In genomic region chr11:62820059-62820541, GRCm38 (mm10) we compare ENCODE assay signal across 8 mouse cellular contexts. TPM values are rescaled to one million over a fixed set of nuclear protein-coding genes. Genes with fewer than 3 reads are reported as not detected.
DNase-seq lines count a peak whose midpoint lies in the region; ATAC-seq and TF ChIP-seq lines count a peak whose summit lies in the region.

TSS of gene Trim16 (plus strand) at chr11:62820231.

- H3K36me3 ChIP-seq in forebrain, postnatal 0 days (ENCODE audit: insufficient read depth) = no peaks in the 10 kb centered on the region
- H3K36me3 ChIP-seq in lung, embryonic 15.5 days = no peaks in the 10 kb centered on the region
- H3K36me3 ChIP-seq in thymus, adult 2 months (ENCODE audit: control insufficient read depth, insufficient read depth, low read length) = no peaks in the 10 kb centered on the region

- ATAC-seq in forebrain, postnatal 0 days = peak; percentile 91
- ATAC-seq in lung, embryonic 15.5 days (ENCODE audit: borderline replicate concordance, extremely low read depth, low FRiP score, low TSS enrichment) = peak; percentile 89

- peak within 1 kb of the TSS; percentile 71 for H3K4me2 ChIP-seq in forebrain, postnatal 0 days (ENCODE audit: low read depth)
- H3K4me2 ChIP-seq in lung, embryonic 15.5 days = peak within 1 kb of the TSS; percentile 79

- TF ChIP-seq CTCF in forebrain, postnatal 0 days (IDR thresholded peaks at IDR 0.05; ENCODE audit: low read depth) = no peak
- TF ChIP-seq CTCF in olfactory bulb, adult 2 months (IDR thresholded peaks at IDR 0.05; ENCODE audit: insufficient read depth, low read depth, low read length) = no peak
- TF ChIP-seq CTCF in thymus, adult 2 months (IDR thresholded peaks at IDR 0.05; ENCODE audit: borderline replicate concordance, control insufficient read depth, extremely low read depth, insufficient read depth, low read length, poor library complexity) = no peak

- intact Hi-C loops in heart, postnatal 36 days (cut with DNase I) = loop anchor here (2.0 to 5.0 kb wide), 3 partner anchors 27 to 317 kb away; partner anchors contain the start of genes Fbxw10 and Tvp23b

- peak within 1 kb of the TSS; percentile 41 for H3K4me3 ChIP-seq in forebrain, postnatal 0 days (ENCODE audit: low read depth, low read length)
- H3K4me3 ChIP-seq in lung, embryonic 15.5 days = peak within 1 kb of the TSS; percentile 54
- peak within 1 kb of the TSS; percentile 17 for H3K4me3 ChIP-seq in olfactory bulb, adult 2 months (ENCODE audit: insufficient read depth, low read depth, low read length)
- peak within 1 kb of the TSS; percentile 34 for H3K4me3 ChIP-seq in thymus, adult 2 months (ENCODE audit: control insufficient read depth, insufficient read depth, low read length)

- 6% methylated on average over 15 of the region's 15 CpGs for WGBS in forebrain, postnatal 0 days
- 1% methylated on average over 15 of the region's 15 CpGs for WGBS in lung, embryonic 15.5 days
- WGBS in olfactory bulb, adult 2 months = 1% methylated on average over 15 of the region's 15 CpGs
- 1% methylated on average over 15 of the region's 15 CpGs for WGBS in thymus, adult 2 months

- peak within 1 kb of the TSS; percentile 48; the same call in 1 of the 2 replicates for H3K9ac ChIP-seq in forebrain, postnatal 0 days
- H3K9ac ChIP-seq in lung, embryonic 15.5 days = peak within 1 kb of the TSS; percentile 41

- H3K27ac ChIP-seq in forebrain, postnatal 0 days (ENCODE audit: low read depth, low read length) = no peak within 1 kb of the TSS
- H3K27ac ChIP-seq in lung, embryonic 15.5 days = peak within 1 kb of the TSS; percentile 87
- no peak within 1 kb of the TSS for H3K27ac ChIP-seq in olfactory bulb, adult 2 months (ENCODE audit: insufficient read depth, low read depth, low read length)
- no peak within 1 kb of the TSS for H3K27ac ChIP-seq in thymus, adult 2 months (ENCODE audit: control insufficient read depth, insufficient read depth, low read length)

- H3K4me1 ChIP-seq in forebrain, postnatal 0 days (ENCODE audit: insufficient read depth) = peaks cover 9% of the 10 kb centered on the region; the same call in 1 of the 2 replicates
- H3K4me1 ChIP-seq in lung, embryonic 15.5 days = peaks cover 32% of the 10 kb centered on the region
- H3K4me1 ChIP-seq in olfactory bulb, adult 2 months (ENCODE audit: control insufficient read depth, insufficient read depth, low read length) = peaks cover 11% of the 10 kb centered on the region
- peaks cover 25% of the 10 kb centered on the region for H3K4me1 ChIP-seq in thymus, adult 2 months (replicated peaks; ENCODE audit: control insufficient read depth, insufficient read depth, low read length)

- no peaks in the 10 kb centered on the region for H3K27me3 ChIP-seq in forebrain, postnatal 0 days (ENCODE audit: insufficient read depth, low read length)
- H3K27me3 ChIP-seq in lung, embryonic 15.5 days = no peaks in the 10 kb centered on the region
- H3K27me3 ChIP-seq in thymus, adult 2 months (ENCODE audit: control insufficient read depth, insufficient read depth, low read length) = no peaks in the 10 kb centered on the region

- no peaks in the 10 kb centered on the region for H3K9me3 ChIP-seq in forebrain, postnatal 0 days (ENCODE audit: low read length)
- H3K9me3 ChIP-seq in lung, embryonic 15.5 days = no peaks in the 10 kb centered on the region

- peak; percentile 93 for DNase-seq in MEL-GATA-1-ER (ENCODE audit: extremely low read depth, low read depth)
- peak; percentile 20 for DNase-seq in cerebellum, adult 8-10 months
- DNase-seq in forebrain, postnatal 0 days = peak; percentile 76
- DNase-seq in heart, postnatal 36 days = peak; percentile 76 to 81
- peak; percentile 17 to 18 for DNase-seq in layer of hippocampus, adult 8-10 months (ENCODE audit: low spot score in 2 of 2)
- DNase-seq in thymus, adult 2 months = peak; percentile 28

- TF ChIP-seq POLR2A in olfactory bulb, adult 2 months (IDR thresholded peaks at IDR 0.05; ENCODE audit: insufficient read depth, low read depth, low read length) = no peak
- TF ChIP-seq POLR2A in thymus, adult 2 months (IDR thresholded peaks at IDR 0.05; ENCODE audit: control insufficient read depth, extremely low read depth, insufficient read depth, low read length, poor library complexity) = no peak

RNA-seq across cellular contexts. Expression of gene Trim16, which starts in this region (rescaled TPM):
- 4.8 and 5.8 TPM in 2 replicates for total RNA-seq in forebrain, postnatal 0 days (2014; rRNA removed)
- 4.9 and 5.5 TPM in 2 replicates for polyA plus RNA-seq in forebrain, postnatal 0 days (2015; fragmentation: Nextera tagmentation; extraction: Ambion mirVana)
- 1 to 10 TPM; 6.8 to 7.1 TPM for total RNA-seq in heart, postnatal 36 days (2021)
- total RNA-seq in layer of hippocampus, adult 8-10 months (2022) = 1 to 10 TPM; 1.5 to 2.6 (median 1.8) TPM
- 20.2 and 23.6 TPM in 2 replicates for polyA plus RNA-seq in lung, embryonic 15.5 days (2015; fragmentation: Nextera tagmentation; extraction: Ambion mirVana)
- polyA plus RNA-seq in olfactory bulb, adult 2 months (2012; ENCODE audit: insufficient read depth, insufficient read length, low replicate concordance, missing spikeins) = not detected in 2 replicates
- polyA plus RNA-seq in thymus, adult 2 months (2012; rRNA removed) = 7.4 and 9.0 TPM in 2 replicates

Comparison
In these comparisons a context has a peak if more than half of its experiments do, and no peak if none do; other contexts are left out.
1. DNase-seq: peak in every context shown above with its lines; median percentile 93 in MEL-GATA-1-ER; 78 in heart, postnatal 36 days; 76 in forebrain, postnatal 0 days; 28 in thymus, adult 2 months; 20 in cerebellum, adult 8-10 months; 18 in layer of hippocampus, adult 8-10 months.